Mouse (Mus musculus) erythroblast, embryonic 14.5 days (primary cell): ENCODE data around the gene Tnrc6c. TPM values are rescaled to one million over a fixed set of nuclear protein-coding genes. Genes with fewer than 3 reads are reported as not detected.

Experiments
- H3K27me3 ChIP-seq: 2 replicates; pipeline ENCODE4 v1.6.1; 2012; ENCODE audit warnings: inconsistent platforms; ENCODE audit not compliant: control insufficient read depth
- H3K36me3 ChIP-seq: 2 replicates; pipeline ENCODE4 v1.6.1; 2012; ENCODE audit warnings: mild to moderate bottlenecking, inconsistent platforms; ENCODE audit not compliant: control insufficient read depth
- H3K4me1 ChIP-seq: 2 replicates; pipeline ENCODE4 v1.6.1; 2012; ENCODE audit warnings: inconsistent platforms; ENCODE audit not compliant: control insufficient read depth
- H3K4me3 ChIP-seq: replicated peaks from 2 replicates; pipeline ENCODE3; 2012; ENCODE audit warnings: moderate library complexity, mild to moderate bottlenecking, inconsistent platforms
- H3K9me3 ChIP-seq: 2 replicates; pipeline ENCODE4 v1.6.1; 2012; ENCODE audit warnings: low read length, inconsistent platforms, mixed read lengths; ENCODE audit not compliant: control insufficient read depth
- GATA1 ChIP-seq: IDR thresholded peaks from 2 replicates; pipeline ENCODE4 v1.6.1; 2012; ENCODE audit warnings: low read length, inconsistent platforms, mixed read lengths
- TAL1 ChIP-seq: IDR thresholded peaks from 3 replicates; pipeline ENCODE4 v1.6.1; 2012; ENCODE audit warnings: low read length, inconsistent platforms, mixed read lengths
- polyA plus RNA-seq: library from polyadenylated mRNA; stranded (reverse); fragments of >175 nt; gene quantifications from 2 replicates; pipeline ENCODE4 v1.2.3, GENCODE M21; 2012

Tnrc6c gene
- polyA plus RNA-seq, 1 experiment: 0.76 TPM

- Histone ChIP-seq H3K4me3 (no peak overlapping the region), H3K36me3 (peaks cover 92% of the 10 kb centered on the region), H3K4me1 (peaks cover 11% of the 10 kb centered on the region), H3K9me3 (no peaks in the 10 kb centered on the region), H3K27me3 (no peaks in the 10 kb centered on the region)
- TF ChIP-seq GATA1: no peak
- no peak for TF ChIP-seq TAL1
These were observed 89.5 kb downstream of the Tnrc6c start for GRCm38 (mm10) chr11:117743454-117744030.

- TF ChIP-seq GATA1: no peak
- TF ChIP-seq TAL1: no peak
- Histone ChIP-seq H3K36me3 (peaks cover 81% of the 10 kb centered on the region), H3K4me1 (peaks cover 6% of the 10 kb centered on the region; the same call in 1 of the 2 replicates), H3K27me3 (no peaks in the 10 kb centered on the region), H3K9me3 (no peaks in the 10 kb centered on the region), H3K4me3 (no peak overlapping the region)
These were observed 94.5 kb downstream of the Tnrc6c start for GRCm38 (mm10) chr11:117748628-117749027.

- no peaks in the 10 kb centered on the region for H3K27me3 ChIP-seq
- no peaks in the 10 kb centered on the region for H3K9me3 ChIP-seq
- H3K4me3 ChIP-seq: no peak overlapping the region
- peaks cover 5% of the 10 kb centered on the region; the same call in 1 of the 2 replicates for H3K4me1 ChIP-seq
- no peak for TF ChIP-seq GATA1
- no peak for TF ChIP-seq TAL1
- peaks cover 82% of the 10 kb centered on the region for H3K36me3 ChIP-seq
These were observed 95.3 kb downstream of the Tnrc6c start for GRCm38 (mm10) chr11:117749414-117749813.

- peaks cover 83% of the 10 kb centered on the region for H3K36me3 ChIP-seq
- no peaks in the 10 kb centered on the region for H3K9me3 ChIP-seq
- no peaks in the 10 kb centered on the region for H3K27me3 ChIP-seq
- TF ChIP-seq TAL1: no peak
- no peak overlapping the region for H3K4me3 ChIP-seq
- peaks cover 5% of the 10 kb centered on the region; the same call in 1 of the 2 replicates for H3K4me1 ChIP-seq
These were observed 97.5 kb downstream of the Tnrc6c start for GRCm38 (mm10) chr11:117751544-117751943.

- peaks cover 85% of the 10 kb centered on the region for H3K36me3 ChIP-seq
- H3K4me3 ChIP-seq: no peak overlapping the region
These were observed 101.8 kb downstream of the Tnrc6c start for GRCm38 (mm10) chr11:117755891-117756290.

GRCm38 (mm10) chr11:117759267-117759666, 105.2 kb downstream of the Tnrc6c start:
- Histone ChIP-seq H3K27me3 (no peaks in the 10 kb centered on the region), H3K36me3 (peaks cover 82% of the 10 kb centered on the region), H3K4me3 (no peak overlapping the region), H3K4me1 (no peaks in the 10 kb centered on the region), H3K9me3 (no peaks in the 10 kb centered on the region)
- no peak for TF ChIP-seq TAL1

More at GRCm38 (mm10) chr11:117755891-117756290, 101.8 kb downstream of the Tnrc6c start:
- Histone ChIP-seq H3K9me3 (no peaks in the 10 kb centered on the region), H3K4me1 (no peaks in the 10 kb centered on the region), H3K27me3 (no peaks in the 10 kb centered on the region)
- TF ChIP-seq GATA1: no peak
- no peak for TF ChIP-seq TAL1

GRCm38 (mm10) chr11:117760374-117761119, 106.5 kb downstream of the Tnrc6c start:
- peaks cover 8% of the 10 kb centered on the region for H3K4me1 ChIP-seq
- H3K27me3 ChIP-seq: no peaks in the 10 kb centered on the region
- H3K4me3 ChIP-seq: no peak overlapping the region
- H3K36me3 ChIP-seq: peaks cover 82% of the 10 kb centered on the region
- TF ChIP-seq TAL1 (no peak), GATA1 (no peak)
- H3K9me3 ChIP-seq: no peaks in the 10 kb centered on the region

GRCm38 (mm10) chr11:117761801-117762200, 107.7 kb downstream of the Tnrc6c start:
- TF ChIP-seq TAL1: no peak
- no peak for TF ChIP-seq GATA1
- Histone ChIP-seq H3K36me3 (peaks cover 85% of the 10 kb centered on the region), H3K4me1 (peaks cover 8% of the 10 kb centered on the region), H3K9me3 (no peaks in the 10 kb centered on the region), H3K27me3 (no peaks in the 10 kb centered on the region), H3K4me3 (no peak overlapping the region)

- Histone ChIP-seq H3K27me3 (no peaks in the 10 kb centered on the region), H3K4me1 (peaks cover 9% of the 10 kb centered on the region), H3K9me3 (no peaks in the 10 kb centered on the region), H3K36me3 (peaks cover 85% of the 10 kb centered on the region), H3K4me3 (no peak overlapping the region)
- TF ChIP-seq TAL1 (no peak), GATA1 (no peak)
These were observed 108.2 kb downstream of the Tnrc6c start for GRCm38 (mm10) chr11:117762246-117762645.

- H3K9me3 ChIP-seq: no peaks in the 10 kb centered on the region
- TF ChIP-seq TAL1 (no peak), GATA1 (no peak)
- H3K27me3 ChIP-seq: no peaks in the 10 kb centered on the region
- H3K4me1 ChIP-seq: peaks cover 18% of the 10 kb centered on the region
- H3K4me3 ChIP-seq: no peak overlapping the region
- H3K36me3 ChIP-seq: peaks cover 85% of the 10 kb centered on the region
These were observed 110.2 kb downstream of the Tnrc6c start for GRCm38 (mm10) chr11:117764319-117764718.
